Mouse (Mus musculus) C2C12 (cell line): ENCODE measurements at regions not wholly inside any gene's neighbourhood (a gene's known extent, or its start where the extent isn't known, plus 50 kb on each side); places are given as distances from the start of the nearest gene placed in this dataset.

ENCODE experiments used
- CTCF ChIP-seq: IDR thresholded peaks from one replicate; pipeline ENCODE4 v1.5.1; 2011; ENCODE audit not compliant: control insufficient read depth, insufficient read depth, insufficient read length
- USF1 ChIP-seq: IDR thresholded peaks from one replicate; pipeline ENCODE4 v1.6.1; 2011; ENCODE audit warnings: low read depth, mild to moderate bottlenecking, control low read depth, moderate library complexity

GRCm38 (mm10) chr15:54071732-54072131, 187.0 kb downstream of the Gm7489 start:
- TF ChIP-seq CTCF (no peak), USF1 (no peak)
